Mouse (Mus musculus) hindbrain, embryonic 11.5 days (tissue): ENCODE data around the gene Ado. TPM values are rescaled to one million over a fixed set of nuclear protein-coding genes. Genes with fewer than 3 reads are reported as not detected.

Experiments
- ATAC-seq: fragments of 200-750 bp; cut with Nextera tagmentation; 2 replicates; pipeline ENCODE4 v1.8.0; 2017; ENCODE audit warnings: mild to moderate bottlenecking, moderate TSS enrichment, moderate library complexity; ENCODE audit not compliant: low FRiP score
- DNase-seq: peaks from one replicate; pipeline ENCODE4 v3.0.0-alpha.2; 2015; ENCODE audit warnings: low spot score
- H3K27ac ChIP-seq: fragments of 300-500 bp; sonication (generic); 2 replicates; pipeline ENCODE4 v1.5.1; 2014; ENCODE audit warnings: mild to moderate bottlenecking, low read depth, low read length
- H3K27me3 ChIP-seq: fragments of 300-500 bp; sonication (generic); 2 replicates; pipeline ENCODE4 v1.6.1; 2014; ENCODE audit warnings: mild to moderate bottlenecking, low read length, moderate library complexity, mixed read lengths; ENCODE audit not compliant: control insufficient read depth, insufficient read depth
- H3K36me3 ChIP-seq: fragments of 300-500 bp; sonication (generic); 2 replicates; pipeline ENCODE4 v1.6.1; 2014; ENCODE audit warnings: mild to moderate bottlenecking, low read length, moderate library complexity, mixed read lengths; ENCODE audit not compliant: control insufficient read depth, insufficient read depth
- H3K4me1 ChIP-seq: fragments of 300-500 bp; sonication (generic); replicated peaks from 2 replicates; pipeline ENCODE4 v1.6.1; 2014; ENCODE audit warnings: low read length, mixed read lengths; ENCODE audit not compliant: control insufficient read depth, insufficient read depth
- H3K4me2 ChIP-seq: fragments of 300-500 bp; sonication (generic); replicated peaks from 2 replicates; pipeline ENCODE4 v1.6.1; 2014; ENCODE audit warnings: mild to moderate bottlenecking, low read depth, low read length
- H3K4me3 ChIP-seq: fragments of 300-500 bp; sonication (generic); 2 replicates; pipeline ENCODE4 v1.5.1; 2014; ENCODE audit warnings: low read depth, low read length
- H3K9ac ChIP-seq: fragments of 300-500 bp; sonication (generic); 2 replicates; pipeline ENCODE4 v1.6.1; 2014; ENCODE audit warnings: low read depth, low read length
- H3K9me3 ChIP-seq: fragments of 300-500 bp; sonication (generic); 2 replicates; pipeline ENCODE4 v1.6.1; 2016; ENCODE audit warnings: low read length; ENCODE audit not compliant: control insufficient read depth
- WGBS: fragments of 180-500 bp; shearing (Covaris S2); extraction: QIAGEN DNeasy Blood & Tissue Kit; methylation state at CpG from one replicate; pipeline ENCODE4 v1.1.7; 2014; 5-methylcytosine and 5-hydroxymethylcytosine counted together
- polyA plus RNA-seq: library from polyadenylated mRNA; unstranded; fragments of >200 nt; fragmentation: Nextera tagmentation; extraction: Ambion mirVana; gene quantifications from 2 replicates; pipeline ENCODE4 v1.2.1, GENCODE M21; 2014

The Ado gene
- polyA plus RNA-seq, 1 experiment from 2014 or later, result 87.4 TPM

GRCm38 (mm10) chr10:67524694-67525093 lies 24.1 kb downstream of the Ado start:
- ATAC-seq (no peak), DNase-seq (no peak)
- 81% methylated on average over 7 of the region's 7 CpGs for WGBS
- Histone ChIP-seq H3K27me3 (no peaks in the 10 kb centered on the region), H3K9ac (no peak overlapping the region), H3K4me3 (no peak overlapping the region), H3K9me3 (no peaks in the 10 kb centered on the region), H3K4me1 (no peaks in the 10 kb centered on the region), H3K4me2 (no peak overlapping the region), H3K27ac (no peak overlapping the region), H3K36me3 (no peaks in the 10 kb centered on the region)

- Histone ChIP-seq H3K4me2 (no peak overlapping the region), H3K9me3 (no peaks in the 10 kb centered on the region), H3K9ac (no peak overlapping the region), H3K4me1 (no peaks in the 10 kb centered on the region), H3K27ac (no peak overlapping the region), H3K4me3 (no peak overlapping the region), H3K27me3 (no peaks in the 10 kb centered on the region), H3K36me3 (no peaks in the 10 kb centered on the region)
- ATAC-seq, result no peak
- WGBS, result 88% methylated on average over 3 of the region's 3 CpGs
- DNase-seq, result no peak
Observed at GRCm38 (mm10) chr10:67524130-67524529, 24.6 kb downstream of the Ado start.

GRCm38 (mm10) chr10:67518733-67519132 lies 30.0 kb downstream of the Ado start:
- WGBS, result 97% methylated on average over 3 of the region's 3 CpGs
- DNase-seq (no peak), ATAC-seq (no peak)
- Histone ChIP-seq H3K4me1 (no peaks in the 10 kb centered on the region), H3K4me2 (no peak overlapping the region), H3K36me3 (no peaks in the 10 kb centered on the region), H3K9ac (no peak overlapping the region), H3K4me3 (no peak overlapping the region), H3K27me3 (no peaks in the 10 kb centered on the region), H3K9me3 (no peaks in the 10 kb centered on the region), H3K27ac (no peak overlapping the region)

GRCm38 (mm10) chr10:67512871-67513270 lies 35.9 kb downstream of the Ado start:
- H3K4me1 ChIP-seq, result no peaks in the 10 kb centered on the region
- H3K9me3 ChIP-seq, result no peaks in the 10 kb centered on the region
- H3K9ac ChIP-seq, result no peak overlapping the region
- no peak for DNase-seq
- WGBS, result 45% methylated on average over 7 of the region's 7 CpGs
- no peak overlapping the region for H3K4me3 ChIP-seq
- no peak overlapping the region for H3K4me2 ChIP-seq
- no peak for ATAC-seq
- no peak overlapping the region for H3K27ac ChIP-seq
- H3K27me3 ChIP-seq, result no peaks in the 10 kb centered on the region
- no peaks in the 10 kb centered on the region for H3K36me3 ChIP-seq

GRCm38 (mm10) chr10:67512211-67512610 lies 36.5 kb downstream of the Ado start:
- no peak overlapping the region for H3K9ac ChIP-seq
- H3K4me1 ChIP-seq, result no peaks in the 10 kb centered on the region
- ATAC-seq (no peak), DNase-seq (no peak)
- no peaks in the 10 kb centered on the region for H3K27me3 ChIP-seq
- H3K27ac ChIP-seq, result no peak overlapping the region
- no peaks in the 10 kb centered on the region for H3K9me3 ChIP-seq
- no peak overlapping the region for H3K4me2 ChIP-seq
- 70% methylated on average over 8 of the region's 8 CpGs for WGBS
- no peak overlapping the region for H3K4me3 ChIP-seq
- H3K36me3 ChIP-seq, result no peaks in the 10 kb centered on the region

GRCm38 (mm10) chr10:67505248-67505647 lies 43.5 kb downstream of the Ado start:
- no peak overlapping the region for H3K9ac ChIP-seq
- H3K9me3 ChIP-seq, result no peaks in the 10 kb centered on the region
- no peak overlapping the region for H3K4me2 ChIP-seq
- no peaks in the 10 kb centered on the region for H3K27me3 ChIP-seq
- no peak overlapping the region for H3K4me3 ChIP-seq
- H3K36me3 ChIP-seq, result no peaks in the 10 kb centered on the region
- WGBS, result 69% methylated on average over 3 of the region's 3 CpGs
- DNase-seq (no peak), ATAC-seq (no peak)
- H3K4me1 ChIP-seq, result no peaks in the 10 kb centered on the region
- H3K27ac ChIP-seq, result no peak overlapping the region

- Histone ChIP-seq H3K27ac (no peak overlapping the region), H3K27me3 (no peaks in the 10 kb centered on the region), H3K9me3 (no peaks in the 10 kb centered on the region), H3K9ac (no peak overlapping the region), H3K4me3 (no peak overlapping the region), H3K4me1 (no peaks in the 10 kb centered on the region), H3K4me2 (no peak overlapping the region), H3K36me3 (no peaks in the 10 kb centered on the region)
- ATAC-seq, result no peak
- WGBS, result 66% methylated on average over 5 of the region's 5 CpGs
- DNase-seq, result no peak
Observed at GRCm38 (mm10) chr10:67504046-67504445, 44.7 kb downstream of the Ado start.

GRCm38 (mm10) chr10:67503320-67503995 lies 45.3 kb downstream of the Ado start:
- DNase-seq, result no peak
- Histone ChIP-seq H3K27me3 (no peaks in the 10 kb centered on the region), H3K4me3 (no peak overlapping the region), H3K9ac (no peak overlapping the region), H3K4me2 (no peak overlapping the region), H3K27ac (no peak overlapping the region), H3K9me3 (no peaks in the 10 kb centered on the region), H3K4me1 (no peaks in the 10 kb centered on the region), H3K36me3 (no peaks in the 10 kb centered on the region)
- WGBS, result 74% methylated on average over 15 of the region's 15 CpGs
- no peak for ATAC-seq

GRCm38 (mm10) chr10:67497951-67498350 lies 50.8 kb downstream of the Ado start:
- Histone ChIP-seq H3K4me3 (no peak overlapping the region), H3K4me1 (no peaks in the 10 kb centered on the region), H3K27ac (no peak overlapping the region), H3K4me2 (no peak overlapping the region), H3K27me3 (no peaks in the 10 kb centered on the region), H3K9me3 (no peaks in the 10 kb centered on the region), H3K36me3 (no peaks in the 10 kb centered on the region), H3K9ac (no peak overlapping the region)
- 91% methylated on average over 9 of the region's 9 CpGs for WGBS
- DNase-seq, result no peak
- no peak for ATAC-seq
